Mouse (Mus musculus): ENCODE measurements at regions not wholly inside any gene's neighbourhood (a gene's known extent, or its start where the extent isn't known, plus 50 kb on each side); places are given as distances from the start of the nearest gene placed in this dataset.

- in situ Hi-C loops (cut with MboI; ENCODE audit: low pct_unique_long_range_greater_than_20kb in 1 of 2, low sequenced_read_pairs in 2 of 2, unreplicated experiment in 1 of 2) = no loop called here
These were observed 50.1 kb upstream of the Arhgap29 start for GRCm38 (mm10) chr3:121902246-121902645.

- in situ Hi-C loops (cut with MboI; ENCODE audit: low pct_unique_long_range_greater_than_20kb in 1 of 2, low sequenced_read_pairs in 2 of 2, unreplicated experiment in 1 of 2) = no loop called here
These were observed 51.9 kb upstream of the Arhgap29 start for GRCm38 (mm10) chr3:121900429-121900844.

- in situ Hi-C loops (cut with MboI; ENCODE audit: low pct_unique_long_range_greater_than_20kb in 1 of 2, low sequenced_read_pairs in 2 of 2, unreplicated experiment in 1 of 2) = loop anchor here in 1 of 2 experiments (25.0 kb wide), 1 partner anchor 739 kb away; no protein-coding TSS in a partner anchor
These were observed 54.3 kb upstream of the Arhgap29 start for GRCm38 (mm10) chr3:121897821-121898574.

- in situ Hi-C loops (cut with MboI; ENCODE audit: low pct_unique_long_range_greater_than_20kb in 1 of 2, low sequenced_read_pairs in 2 of 2, unreplicated experiment in 1 of 2) = loop anchor here in 1 of 2 experiments (25.0 kb wide), 1 partner anchor 744 kb away; no protein-coding TSS in a partner anchor
These were observed 58.7 kb upstream of the Arhgap29 start for GRCm38 (mm10) chr3:121893606-121894005.

- in situ Hi-C loops (cut with MboI; ENCODE audit: low pct_unique_long_range_greater_than_20kb in 1 of 2, low sequenced_read_pairs in 2 of 2, unreplicated experiment in 1 of 2) = loop anchor here in 1 of 2 experiments (25.0 kb wide), 1 partner anchor 745 kb away; no protein-coding TSS in a partner anchor
These were observed 59.7 kb upstream of the Arhgap29 start for GRCm38 (mm10) chr3:121892675-121893074.

- in situ Hi-C loops (cut with MboI; ENCODE audit: low pct_unique_long_range_greater_than_20kb in 1 of 2, low sequenced_read_pairs in 2 of 2, unreplicated experiment in 1 of 2) = loop anchor here in 1 of 2 experiments (25.0 kb wide), 1 partner anchor 746 kb away; no protein-coding TSS in a partner anchor
These were observed 61.0 kb upstream of the Arhgap29 start for GRCm38 (mm10) chr3:121891338-121891737.

- in situ Hi-C loops (cut with MboI; ENCODE audit: low pct_unique_long_range_greater_than_20kb in 1 of 2, low sequenced_read_pairs in 2 of 2, unreplicated experiment in 1 of 2) = loop anchor here in 1 of 2 experiments (25.0 kb wide), 1 partner anchor 747 kb away; no protein-coding TSS in a partner anchor
These were observed 61.8 kb upstream of the Arhgap29 start for GRCm38 (mm10) chr3:121890563-121890962.

- in situ Hi-C loops (cut with MboI; ENCODE audit: low pct_unique_long_range_greater_than_20kb in 1 of 2, low sequenced_read_pairs in 2 of 2, unreplicated experiment in 1 of 2) = loop anchor here (10.0 to 25.0 kb wide), 3 partner anchors 218 to 750 kb away; no protein-coding TSS in a partner anchor
These were observed 65.3 kb upstream of the Arhgap29 start for GRCm38 (mm10) chr3:121886870-121887605.

- in situ Hi-C loops (cut with MboI; ENCODE audit: low pct_unique_long_range_greater_than_20kb in 1 of 2, low sequenced_read_pairs in 2 of 2, unreplicated experiment in 1 of 2) = loop anchor here (10.0 to 25.0 kb wide), 3 partner anchors 218 to 751 kb away; no protein-coding TSS in a partner anchor
These were observed 66.0 kb upstream of the Arhgap29 start for GRCm38 (mm10) chr3:121886309-121886708.

- in situ Hi-C loops (cut with MboI; ENCODE audit: low pct_unique_long_range_greater_than_20kb in 1 of 2, low sequenced_read_pairs in 2 of 2, unreplicated experiment in 1 of 2) = loop anchor here (10.0 to 25.0 kb wide), 3 partner anchors 219 to 752 kb away; no protein-coding TSS in a partner anchor
These were observed 66.8 kb upstream of the Arhgap29 start for GRCm38 (mm10) chr3:121885265-121886178.

- in situ Hi-C loops (cut with MboI; ENCODE audit: low pct_unique_long_range_greater_than_20kb in 1 of 2, low sequenced_read_pairs in 2 of 2, unreplicated experiment in 1 of 2) = loop anchor here (10.0 to 25.0 kb wide), 3 partner anchors 220 to 753 kb away; no protein-coding TSS in a partner anchor
These were observed 67.8 kb upstream of the Arhgap29 start for GRCm38 (mm10) chr3:121884328-121885248.

GRCm38 (mm10) chr3:121880355-121880754 lies 65.3 kb upstream of the Abcd3 start:
- in situ Hi-C loops (cut with MboI; ENCODE audit: low pct_unique_long_range_greater_than_20kb in 1 of 2, low sequenced_read_pairs in 2 of 2, unreplicated experiment in 1 of 2) = loop anchor here (10.0 to 25.0 kb wide), 3 partner anchors 224 to 757 kb away; no protein-coding TSS in a partner anchor

- in situ Hi-C loops (cut with MboI; ENCODE audit: low pct_unique_long_range_greater_than_20kb in 1 of 2, low sequenced_read_pairs in 2 of 2, unreplicated experiment in 1 of 2) = loop anchor here in 1 of 2 experiments (10.0 to 25.0 kb wide), 2 partner anchors 330 to 762 kb away; no protein-coding TSS in a partner anchor
These were observed 60.0 kb upstream of the Abcd3 start for GRCm38 (mm10) chr3:121875072-121875471.

- in situ Hi-C loops (cut with MboI; ENCODE audit: low pct_unique_long_range_greater_than_20kb in 1 of 2, low sequenced_read_pairs in 2 of 2, unreplicated experiment in 1 of 2) = loop anchor here in 1 of 2 experiments (10.0 kb wide), 1 partner anchor 330 kb away; no protein-coding TSS in a partner anchor
These were observed 59.5 kb upstream of the Abcd3 start for GRCm38 (mm10) chr3:121874576-121874975.

- in situ Hi-C loops (cut with MboI; ENCODE audit: low pct_unique_long_range_greater_than_20kb in 1 of 2, low sequenced_read_pairs in 2 of 2, unreplicated experiment in 1 of 2) = loop anchor here in 1 of 2 experiments (10.0 kb wide), 1 partner anchor 329 kb away; no protein-coding TSS in a partner anchor
These were observed 58.5 kb upstream of the Abcd3 start for GRCm38 (mm10) chr3:121873572-121873971.

GRCm38 (mm10) chr3:121872685-121873084 lies 57.6 kb upstream of the Abcd3 start:
- in situ Hi-C loops (cut with MboI; ENCODE audit: low pct_unique_long_range_greater_than_20kb in 1 of 2, low sequenced_read_pairs in 2 of 2, unreplicated experiment in 1 of 2) = loop anchor here in 1 of 2 experiments (10.0 kb wide), 1 partner anchor 328 kb away; no protein-coding TSS in a partner anchor
